Mouse (Mus musculus): ENCODE measurements around the gene Reg4.

GRCm38 (mm10) chr3:98236266-98236665, 14.3 kb downstream of the Reg4 start:
- TF ChIP-seq CTCF (conservative IDR thresholded peaks at IDR 0.05 in 1 of 2, IDR thresholded peaks at IDR 0.05 in 1 of 2; ENCODE audit: low read depth in 2 of 2, low read length in 2 of 2) = no peak
- no peak for TF ChIP-seq MAZ (IDR thresholded peaks at IDR 0.05; ENCODE audit: low read depth, low read length)
- no peak for TF ChIP-seq E2F4 (IDR thresholded peaks at IDR 0.05; ENCODE audit: insufficient replicate concordance, low read depth, low read length)
- TF ChIP-seq POLR2AphosphoS2 (IDR thresholded peaks at IDR 0.05; ENCODE audit: low read depth, low read length) = no peak

Measured in CH12.LX (cell line).